Mouse (Mus musculus) CH12.LX (cell line): Measurements from ENCODE around the gene Gm45208.

ENCODE experiments used
- CHD1 ChIP-seq: IDR thresholded peaks from 2 replicates; pipeline ENCODE4 v1.6.1; 2012; ENCODE audit warnings: low read depth, low read length, improper control_type of control experiment, inconsistent platforms
- CTCF ChIP-seq, 2 experiments: IDR thresholded peaks in 1 of 2; conservative IDR thresholded peaks in 1 of 2; 2 replicates each; pipeline ENCODE4 v1.5.1; 2011 to 2012; ENCODE audit warnings: low read depth in 2 of 2, low read length in 2 of 2, improper control_type of control experiment in 1 of 2, inconsistent platforms in 1 of 2, mild to moderate bottlenecking in 1 of 2, moderate library complexity in 1 of 2
- E2F4 ChIP-seq: IDR thresholded peaks from 2 replicates; pipeline ENCODE4 v1.6.1; 2011; ENCODE audit warnings: low read depth, low read length, improper control_type of control experiment; ENCODE audit not compliant: insufficient replicate concordance
- ELF1 ChIP-seq: IDR thresholded peaks from 2 replicates; pipeline ENCODE4 v1.6.1; 2014; ENCODE audit warnings: low read depth, mild to moderate bottlenecking, inconsistent platforms, low read length, improper control_type of control experiment
- MEF2A ChIP-seq: IDR thresholded peaks from 2 replicates; pipeline ENCODE4 v1.6.1; 2014; ENCODE audit warnings: low read depth, mild to moderate bottlenecking, inconsistent platforms, low read length, improper control_type of control experiment, borderline replicate concordance
- MXI1 ChIP-seq: IDR thresholded peaks from 2 replicates; pipeline ENCODE4 v1.6.1; 2011; ENCODE audit warnings: mild to moderate bottlenecking, low read depth, low read length, improper control_type of control experiment
- MYC ChIP-seq: IDR thresholded peaks from 2 replicates; pipeline ENCODE4 v1.6.1; 2011; ENCODE audit warnings: low read depth, mild to moderate bottlenecking, improper control_type of control experiment, low read length
- NELFE ChIP-seq: IDR thresholded peaks from 2 replicates; pipeline ENCODE4 v1.6.1; 2011; ENCODE audit warnings: low read depth, low read length, improper control_type of control experiment
- NRF1 ChIP-seq: IDR thresholded peaks from 2 replicates; pipeline ENCODE4 v1.6.1; 2014; ENCODE audit warnings: low read depth, mild to moderate bottlenecking, inconsistent platforms, low read length, improper control_type of control experiment, moderate library complexity
- POLR2A ChIP-seq: IDR thresholded peaks from 2 replicates; pipeline ENCODE4 v1.6.1; 2011; ENCODE audit warnings: low read depth, mild to moderate bottlenecking, improper control_type of control experiment, low read length
- SIN3A ChIP-seq: IDR thresholded peaks from 2 replicates; pipeline ENCODE4 v1.6.1; 2012; ENCODE audit warnings: low read length, improper control_type of control experiment, inconsistent platforms
- TCF12 ChIP-seq: IDR thresholded peaks from 2 replicates; pipeline ENCODE4 v1.6.1; 2014; ENCODE audit warnings: low read depth, mild to moderate bottlenecking, inconsistent platforms, low read length, improper control_type of control experiment
- USF1 ChIP-seq: IDR thresholded peaks from 2 replicates; pipeline ENCODE4 v1.6.1; 2014; ENCODE audit warnings: low read depth, mild to moderate bottlenecking, inconsistent platforms, low read length, improper control_type of control experiment

DNA sequence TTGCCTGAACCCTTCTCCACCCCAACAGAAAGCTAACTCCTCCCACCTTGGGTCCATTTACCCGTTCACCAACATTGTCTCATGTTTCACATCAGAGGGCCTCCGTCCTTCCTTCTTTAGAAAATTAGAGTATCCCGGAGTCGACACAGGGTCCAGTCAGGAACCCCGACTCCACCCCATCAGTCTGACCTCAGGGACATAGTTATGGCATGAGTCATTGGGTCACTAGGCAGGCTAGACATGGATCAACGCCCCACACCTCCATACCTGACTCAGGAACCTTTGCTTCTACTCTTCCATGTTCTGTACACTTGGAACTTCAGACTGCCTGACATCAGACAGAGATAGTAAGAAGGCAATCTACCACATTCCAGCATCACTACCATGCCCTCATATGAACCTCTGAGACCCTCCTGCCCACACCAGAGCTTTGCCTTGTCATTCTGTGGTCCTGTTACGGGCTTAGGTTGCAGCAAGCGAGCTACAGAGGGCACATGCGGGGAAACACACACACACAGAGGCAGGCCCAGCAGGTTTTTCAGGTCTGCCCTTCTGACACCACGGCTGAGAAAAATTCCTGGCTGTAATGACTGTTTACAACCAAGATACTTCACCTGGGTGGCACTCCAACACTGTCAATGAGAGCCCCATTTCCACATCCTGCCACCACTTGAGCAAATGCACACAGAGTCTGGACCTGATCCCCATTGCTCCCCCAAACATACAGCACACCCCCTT lies 18.2 kb downstream of the Gm45208 start:
- TF ChIP-seq CTCF (conservative IDR thresholded peaks at IDR 0.05 in 1 of 2, IDR thresholded peaks at IDR 0.05 in 1 of 2; ENCODE audit: low read depth in 2 of 2, low read length in 2 of 2) (no peak), MEF2A (no peak), E2F4 (no peak), ELF1 (no peak), NRF1 (no peak), MYC (no peak), TCF12 (no peak), NELFE (no peak), CHD1 (no peak), USF1 (no peak), MXI1 (no peak), SIN3A (no peak), POLR2A (no peak)
